Mouse (Mus musculus) midbrain, embryonic 15.5 days (tissue): ENCODE measurements at regions not wholly inside any gene's neighbourhood (a gene's known extent, or its start where the extent isn't known, plus 50 kb on each side); places are given as distances from the start of the nearest gene placed in this dataset.

Experiments
- ATAC-seq: fragments of 200-750 bp; cut with Nextera tagmentation; replicated peaks from 2 replicates; pipeline ENCODE4 v1.8.0; 2017; ENCODE audit warnings: moderate TSS enrichment
- H3K27ac ChIP-seq: fragments of 300-500 bp; sonication (generic); 2 replicates; pipeline ENCODE4 v1.5.1; 2015; ENCODE audit warnings: mild to moderate bottlenecking, inconsistent platforms
- H3K27me3 ChIP-seq: fragments of 300-500 bp; sonication (generic); replicated peaks from 2 replicates; pipeline ENCODE4 v1.6.1; 2015; ENCODE audit warnings: inconsistent platforms
- H3K36me3 ChIP-seq: fragments of 300-500 bp; sonication (generic); replicated peaks from 2 replicates; pipeline ENCODE4 v1.6.1; 2015; ENCODE audit warnings: inconsistent platforms
- H3K4me1 ChIP-seq: fragments of 300-500 bp; sonication (generic); 2 replicates; pipeline ENCODE4 v1.6.1; 2015; ENCODE audit warnings: inconsistent platforms
- H3K4me2 ChIP-seq: fragments of 300-500 bp; sonication (generic); 2 replicates; pipeline ENCODE4 v1.6.1; 2015; ENCODE audit warnings: inconsistent platforms, mild to moderate bottlenecking, moderate library complexity
- H3K4me3 ChIP-seq: fragments of 300-500 bp; sonication (generic); 2 replicates; pipeline ENCODE4 v1.5.1; 2015; ENCODE audit warnings: mild to moderate bottlenecking, inconsistent platforms
- H3K9ac ChIP-seq: fragments of 300-500 bp; sonication (generic); 2 replicates; pipeline ENCODE4 v1.6.1; 2015; ENCODE audit warnings: mild to moderate bottlenecking, inconsistent platforms
- H3K9me3 ChIP-seq: fragments of 300-500 bp; sonication (generic); 2 replicates; pipeline ENCODE4 v1.6.1; 2016; ENCODE audit warnings: inconsistent platforms
- WGBS: fragments of 180-500 bp; shearing (Covaris S2); methylation state at CpG from one replicate; pipeline ENCODE4 v1.1.7; 2015; ENCODE audit warnings: mixed read lengths; 5-methylcytosine and 5-hydroxymethylcytosine counted together

DNA sequence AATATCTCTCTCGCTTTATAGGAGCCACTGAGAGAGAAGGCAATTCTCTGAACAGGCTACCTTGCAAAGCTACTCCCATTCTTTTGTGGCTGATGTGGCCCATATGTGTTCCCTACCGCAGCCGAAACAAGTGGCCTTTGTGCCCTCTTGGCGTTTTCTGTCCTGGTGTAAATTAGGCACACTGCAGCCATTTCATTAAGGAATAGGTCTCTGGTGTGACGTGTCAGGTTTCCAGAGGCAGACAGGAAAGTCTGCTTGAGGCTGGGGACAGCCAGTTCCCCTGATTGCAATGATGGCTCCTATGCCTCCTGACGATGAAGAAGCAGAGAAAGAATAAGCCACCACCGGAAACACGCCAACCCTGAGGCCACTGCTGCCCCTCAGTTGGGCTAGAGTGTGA lies 59.3 kb upstream of the Bcor start:
- H3K9me3 ChIP-seq: no peaks in the 10 kb centered on the region
- H3K27me3 ChIP-seq: no peaks in the 10 kb centered on the region
- no peak overlapping the region for H3K9ac ChIP-seq
- H3K4me1 ChIP-seq: no peaks in the 10 kb centered on the region
- no peak overlapping the region for H3K27ac ChIP-seq
- no peak overlapping the region for H3K4me3 ChIP-seq
- H3K4me2 ChIP-seq: no peak overlapping the region
- H3K36me3 ChIP-seq: no peaks in the 10 kb centered on the region
- 65% methylated on average over 8 of the region's 8 CpGs for WGBS
- ATAC-seq: no peak

DNA sequence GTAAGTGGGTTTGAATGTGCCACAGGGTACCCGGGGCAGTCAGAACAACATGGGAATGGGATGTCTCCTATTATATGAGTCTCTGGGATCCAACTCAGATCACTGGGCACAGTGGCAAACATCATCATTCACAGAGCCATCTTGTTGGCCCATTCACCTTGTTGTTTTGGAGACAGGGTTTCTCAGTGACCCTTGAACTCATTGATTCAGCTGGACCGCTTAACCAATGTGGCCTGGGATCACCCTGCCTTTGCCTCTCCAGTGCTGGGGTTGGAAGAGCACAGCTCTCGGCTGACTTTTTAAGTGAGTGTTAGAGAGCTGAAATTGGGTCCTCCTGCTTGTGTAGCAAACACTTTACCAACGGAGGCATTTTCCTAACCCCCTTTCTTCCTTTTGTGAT lies 64.2 kb upstream of the Bcor start:
- WGBS: 70% methylated on average over 4 of the region's 4 CpGs
- no peak overlapping the region for H3K27ac ChIP-seq
- H3K4me1 ChIP-seq: no peaks in the 10 kb centered on the region
- no peak overlapping the region for H3K4me3 ChIP-seq
- H3K27me3 ChIP-seq: no peaks in the 10 kb centered on the region
- no peak overlapping the region for H3K4me2 ChIP-seq
- ATAC-seq: no peak
- H3K9me3 ChIP-seq: no peaks in the 10 kb centered on the region
- H3K9ac ChIP-seq: no peak overlapping the region
- no peaks in the 10 kb centered on the region for H3K36me3 ChIP-seq

DNA sequence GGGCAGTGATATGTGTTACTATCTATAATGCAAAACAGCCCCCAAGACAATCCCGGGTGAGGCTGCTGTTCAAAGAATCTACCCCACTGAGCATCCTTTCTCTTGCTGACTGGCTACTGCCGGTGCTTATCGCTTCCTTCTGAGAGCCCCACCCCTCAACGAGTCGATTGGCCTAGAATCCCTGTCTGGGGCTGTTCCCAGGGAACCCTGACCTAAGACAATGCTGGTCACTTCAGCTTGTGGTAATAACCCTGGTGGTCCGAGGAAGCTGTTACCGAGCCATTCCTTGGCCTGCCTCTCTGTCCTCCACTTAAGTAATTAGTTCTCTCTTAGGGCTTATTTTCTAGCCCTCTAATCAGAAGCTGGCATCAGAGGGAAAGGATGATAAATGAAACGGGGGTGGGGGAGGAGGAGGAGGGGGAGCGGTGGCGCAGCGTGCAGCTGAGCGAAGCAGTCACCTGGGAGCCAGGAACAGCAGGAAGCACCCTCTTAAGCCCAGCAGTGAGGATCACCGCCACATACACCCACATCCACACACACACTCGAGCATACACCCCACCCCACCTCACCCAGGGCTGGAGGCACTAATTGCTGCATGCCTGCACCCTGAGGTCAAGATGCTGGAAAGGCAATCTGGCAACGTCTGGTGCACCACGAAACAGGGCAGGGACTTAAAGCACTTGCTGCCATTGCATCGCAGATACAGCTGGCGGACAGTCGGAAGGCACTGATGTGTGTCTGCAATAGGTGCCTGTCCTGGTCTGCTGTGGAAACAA lies 65.1 kb upstream of the Bcor start:
- H3K9me3 ChIP-seq: no peaks in the 10 kb centered on the region
- 21% methylated on average over 19 of the region's 19 CpGs for WGBS
- H3K36me3 ChIP-seq: no peaks in the 10 kb centered on the region
- no peak overlapping the region for H3K9ac ChIP-seq
- H3K27me3 ChIP-seq: no peaks in the 10 kb centered on the region
- H3K27ac ChIP-seq: no peak overlapping the region
- H3K4me2 ChIP-seq: peak overlapping the region; percentile 41
- H3K4me3 ChIP-seq: 0 out of 2 replicates have a peak overlapping the region, but pooled peaks have one; percentile 3
- no peaks in the 10 kb centered on the region for H3K4me1 ChIP-seq
- ATAC-seq: peak; percentile 60; the same call in 1 of the 2 replicates

DNA sequence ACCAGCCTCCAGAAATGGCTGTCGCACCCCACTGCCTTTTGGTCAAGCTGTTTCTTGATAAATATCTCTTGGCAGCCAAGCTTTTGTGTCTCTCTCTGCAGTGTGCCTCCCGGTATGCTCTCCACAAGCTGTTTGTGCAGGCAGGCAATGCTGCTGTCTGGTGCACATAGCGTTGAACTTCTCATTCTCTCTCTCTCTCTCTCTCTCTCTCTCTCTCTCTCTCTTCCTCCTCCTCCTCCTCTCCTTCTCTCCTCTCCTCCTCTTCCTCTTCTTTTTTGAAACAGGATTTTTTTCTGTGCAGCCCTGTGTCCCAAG lies 65.7 kb upstream of the Bcor start:
- 28% methylated on average over 3 of the region's 3 CpGs for WGBS
- Histone ChIP-seq H3K4me3 (no peak overlapping the region), H3K27ac (no peak overlapping the region), H3K4me1 (no peaks in the 10 kb centered on the region), H3K9me3 (no peaks in the 10 kb centered on the region), H3K9ac (no peak overlapping the region), H3K4me2 (peak overlapping the region; percentile 41), H3K36me3 (no peaks in the 10 kb centered on the region), H3K27me3 (no peaks in the 10 kb centered on the region)
- peak; percentile 20; the same call in 1 of the 2 replicates for ATAC-seq

DNA sequence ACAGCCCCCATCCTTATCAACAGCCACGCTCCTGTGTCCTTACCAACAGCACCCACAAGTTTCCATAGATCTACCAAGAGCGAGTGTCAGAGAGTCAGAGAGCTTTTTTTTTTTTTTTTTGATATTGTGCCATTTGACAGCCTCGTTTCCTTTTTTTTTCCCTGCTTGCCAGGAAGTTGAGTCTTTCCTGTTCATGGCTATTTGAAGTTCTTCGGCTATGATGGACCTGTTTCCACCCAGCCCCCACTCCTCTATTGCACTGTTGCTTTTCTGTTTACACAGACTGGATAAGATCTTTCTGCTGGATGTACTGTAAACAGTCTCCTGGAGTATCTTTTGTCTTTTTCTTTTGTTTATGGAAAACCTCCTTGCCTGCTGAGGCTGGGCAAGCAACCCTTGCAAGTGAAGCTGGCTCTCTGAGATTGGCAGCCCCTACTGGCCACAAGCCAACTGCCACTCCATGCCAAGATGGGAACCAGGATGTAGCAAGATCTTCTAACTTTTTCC lies 80.4 kb upstream of the Bcor start:
- Histone ChIP-seq H3K9ac (no peak overlapping the region), H3K4me3 (no peak overlapping the region), H3K9me3 (no peaks in the 10 kb centered on the region), H3K36me3 (no peaks in the 10 kb centered on the region), H3K4me2 (no peak overlapping the region), H3K4me1 (no peaks in the 10 kb centered on the region), H3K27ac (no peak overlapping the region), H3K27me3 (no peaks in the 10 kb centered on the region)
- WGBS: 57% methylated on average over 4 of the region's 4 CpGs
- no peak for ATAC-seq

DNA sequence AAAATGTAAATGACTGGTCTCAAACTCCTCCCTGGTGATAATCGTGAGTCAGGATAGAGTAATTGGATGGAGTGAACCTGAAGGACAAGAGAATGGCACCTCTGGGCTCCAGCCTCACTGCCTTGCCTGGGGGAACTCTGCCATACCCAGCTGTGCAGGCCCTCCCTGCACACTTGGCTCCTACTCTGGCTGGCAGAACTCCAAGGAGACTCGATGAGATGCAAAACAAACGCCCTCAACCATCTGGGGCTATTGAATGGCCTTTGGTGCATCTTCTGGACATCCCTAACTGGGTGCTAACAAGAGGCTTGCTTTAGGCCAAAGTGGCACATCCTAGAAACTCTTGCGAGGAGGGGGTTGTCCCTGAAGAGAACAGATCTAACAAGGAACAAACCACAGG lies 81.6 kb upstream of the Bcor start:
- H3K27ac ChIP-seq: no peak overlapping the region
- no peak overlapping the region for H3K4me3 ChIP-seq
- H3K9ac ChIP-seq: no peak overlapping the region
- 45% methylated on average over 4 of the region's 4 CpGs for WGBS
- no peak for ATAC-seq
- no peaks in the 10 kb centered on the region for H3K4me1 ChIP-seq
- H3K36me3 ChIP-seq: no peaks in the 10 kb centered on the region
- no peaks in the 10 kb centered on the region for H3K9me3 ChIP-seq
- H3K27me3 ChIP-seq: no peaks in the 10 kb centered on the region
- no peak overlapping the region for H3K4me2 ChIP-seq

DNA sequence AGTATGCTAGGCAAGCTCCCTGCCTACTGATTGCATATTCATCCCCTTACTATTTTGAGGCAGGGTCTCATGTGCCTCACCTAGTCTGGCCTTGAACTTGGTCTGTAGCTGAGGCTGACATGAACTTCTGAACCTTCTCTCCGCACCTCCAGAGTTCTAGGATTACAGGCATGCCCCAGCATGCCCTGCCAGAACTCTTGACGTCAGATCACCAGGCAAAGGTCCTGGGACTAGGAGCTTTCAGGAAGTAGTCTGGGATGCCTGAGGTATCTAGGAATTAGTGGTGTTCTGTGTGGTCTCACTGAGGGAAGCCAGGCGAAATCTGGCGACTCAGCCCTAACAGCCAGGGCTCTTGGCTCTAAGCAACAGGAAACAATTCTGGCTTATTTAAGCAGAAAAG lies 88.9 kb upstream of the Bcor start:
- H3K4me2 ChIP-seq: no peak overlapping the region
- H3K36me3 ChIP-seq: no peaks in the 10 kb centered on the region
- no peak overlapping the region for H3K9ac ChIP-seq
- WGBS: 83% methylated on average over 4 of the region's 4 CpGs
- ATAC-seq: no peak
- no peak overlapping the region for H3K4me3 ChIP-seq
- H3K27ac ChIP-seq: no peak overlapping the region
- no peaks in the 10 kb centered on the region for H3K9me3 ChIP-seq
- H3K4me1 ChIP-seq: 0 out of 2 replicates have a peak, but pooled peaks cover 2% of the 10 kb centered on the region
- H3K27me3 ChIP-seq: no peaks in the 10 kb centered on the region

DNA sequence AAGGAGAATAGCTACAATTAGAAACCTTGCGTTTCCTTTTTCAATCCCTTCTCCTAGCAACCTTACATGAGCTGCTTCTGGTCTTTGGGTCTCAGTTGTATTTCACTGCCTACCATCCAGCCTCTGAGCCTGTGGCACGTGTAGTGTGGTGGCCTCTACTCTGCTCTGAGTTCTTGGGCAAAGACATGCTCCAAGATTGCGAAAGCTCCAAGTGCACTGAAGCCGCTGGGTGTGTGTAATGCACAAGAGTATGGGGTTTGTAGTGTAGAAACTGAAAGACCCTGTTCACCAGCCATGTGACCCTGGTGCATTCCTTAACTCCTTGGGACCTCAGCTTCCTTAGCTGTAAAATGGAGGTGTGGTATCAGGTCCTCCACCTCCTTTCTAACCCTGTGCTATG lies 89.8 kb upstream of the Bcor start:
- Histone ChIP-seq H3K36me3 (no peaks in the 10 kb centered on the region), H3K9me3 (no peaks in the 10 kb centered on the region), H3K4me1 (0 out of 2 replicates have a peak, but pooled peaks cover 2% of the 10 kb centered on the region), H3K27ac (no peak overlapping the region), H3K27me3 (no peaks in the 10 kb centered on the region), H3K9ac (no peak overlapping the region), H3K4me3 (no peak overlapping the region), H3K4me2 (no peak overlapping the region)
- 78% methylated on average over 4 of the region's 4 CpGs for WGBS
- no peak for ATAC-seq

DNA sequence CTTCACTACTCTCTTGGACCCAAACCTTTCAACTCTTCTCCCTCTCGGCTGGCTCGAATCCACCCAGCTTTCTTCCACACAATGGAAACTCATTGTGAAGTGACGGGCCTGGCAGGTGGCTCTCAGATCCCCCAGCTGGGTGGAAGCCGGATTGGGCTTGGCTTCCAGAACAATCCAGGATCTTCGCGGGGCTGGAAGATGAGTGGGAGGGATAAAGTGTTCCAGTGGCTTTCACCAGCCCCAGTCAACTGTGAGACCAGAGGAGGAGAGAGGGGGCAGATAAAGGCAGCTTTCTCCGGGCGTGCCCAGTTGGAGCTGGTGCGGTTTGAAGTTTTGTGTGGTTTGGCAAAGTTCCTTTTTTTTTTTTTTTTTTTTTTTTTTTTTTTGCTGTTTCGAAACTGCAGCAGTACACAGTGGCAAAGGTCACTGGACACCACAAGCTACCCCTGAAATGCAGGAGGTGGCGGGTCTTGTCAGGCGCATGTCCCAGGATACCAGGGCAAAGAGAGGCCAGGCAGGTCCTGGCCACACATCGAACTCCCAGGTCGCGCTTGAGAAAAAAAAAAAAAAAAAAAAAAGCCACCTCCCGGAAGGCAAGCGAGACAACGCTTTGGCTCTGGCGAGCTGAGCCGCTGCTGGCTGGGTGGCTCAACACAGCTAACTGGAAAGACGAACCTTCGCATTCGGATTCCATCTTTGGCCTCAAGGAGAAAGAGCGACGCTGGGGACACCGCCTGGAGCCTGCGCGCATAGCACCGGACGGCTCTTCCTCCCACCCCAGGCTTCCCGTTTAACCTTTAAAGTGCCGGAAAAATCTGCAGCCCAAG lies 91.9 kb upstream of the Bcor start:
- peak overlapping the region; percentile 35; the same call in 1 of the 2 replicates for H3K9ac ChIP-seq
- H3K4me2 ChIP-seq: peak overlapping the region; percentile 66
- H3K27ac ChIP-seq: no peak overlapping the region
- no peaks in the 10 kb centered on the region for H3K9me3 ChIP-seq
- 0 out of 2 replicates have a peak, but pooled peaks cover 2% of the 10 kb centered on the region for H3K4me1 ChIP-seq
- WGBS: 12% methylated on average over 32 of the region's 32 CpGs
- peak; percentile 75 for ATAC-seq
- H3K4me3 ChIP-seq: peak overlapping the region; percentile 38
- H3K27me3 ChIP-seq: no peaks in the 10 kb centered on the region
- H3K36me3 ChIP-seq: no peaks in the 10 kb centered on the region

DNA sequence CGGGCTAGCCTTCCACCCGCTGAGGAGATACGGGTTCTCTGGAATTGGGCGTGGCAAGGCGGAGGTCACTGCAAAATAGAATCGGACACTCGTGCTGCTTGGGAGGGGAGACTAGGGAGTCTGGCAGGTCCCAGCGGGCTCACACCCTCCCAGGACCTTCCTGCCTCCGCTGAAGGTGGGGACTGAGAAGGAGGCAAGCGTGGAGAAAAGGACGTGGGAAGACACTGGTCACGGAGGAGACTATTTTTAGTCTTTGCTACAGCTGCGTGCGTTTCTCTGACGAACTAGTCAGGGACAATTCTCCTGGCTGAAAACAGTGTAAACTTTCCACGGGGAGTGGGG lies 92.5 kb upstream of the Bcor start:
- Histone ChIP-seq H3K27ac (no peak overlapping the region), H3K9ac (peak overlapping the region; percentile 35; the same call in 1 of the 2 replicates), H3K4me1 (0 out of 2 replicates have a peak, but pooled peaks cover 2% of the 10 kb centered on the region), H3K4me3 (peak overlapping the region; percentile 38), H3K27me3 (no peaks in the 10 kb centered on the region), H3K4me2 (peak overlapping the region; percentile 66), H3K9me3 (no peaks in the 10 kb centered on the region), H3K36me3 (no peaks in the 10 kb centered on the region)
- peak; percentile 54; the same call in 1 of the 2 replicates for ATAC-seq
- 13% methylated on average over 16 of the region's 16 CpGs for WGBS

DNA sequence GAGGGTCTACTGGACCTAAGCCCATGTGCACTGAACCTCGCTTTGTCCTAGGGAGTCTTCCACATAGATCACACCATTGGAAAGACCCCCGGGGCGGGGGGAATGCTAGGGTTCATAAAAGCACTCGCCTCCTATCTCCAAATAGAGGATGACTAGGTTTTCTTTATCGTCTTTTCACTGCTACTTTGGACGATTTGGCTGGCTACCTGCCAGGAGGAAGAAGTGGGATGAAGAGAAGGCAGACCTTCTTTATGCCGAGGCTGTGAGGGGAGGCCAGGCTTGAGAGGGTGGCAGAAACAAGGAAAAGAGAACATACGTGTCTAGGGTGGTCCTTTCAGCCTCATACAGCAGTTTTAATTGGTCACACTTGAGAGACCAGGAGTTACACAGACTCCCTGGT lies 96.6 kb upstream of the Bcor start:
- no peak overlapping the region for H3K4me2 ChIP-seq
- ATAC-seq: no peak
- 65% methylated on average over 8 of the region's 8 CpGs for WGBS
- H3K27me3 ChIP-seq: no peaks in the 10 kb centered on the region
- no peak overlapping the region for H3K4me3 ChIP-seq
- no peaks in the 10 kb centered on the region for H3K9me3 ChIP-seq
- H3K4me1 ChIP-seq: 0 out of 2 replicates have a peak, but pooled peaks cover 2% of the 10 kb centered on the region
- no peak overlapping the region for H3K27ac ChIP-seq
- no peak overlapping the region for H3K9ac ChIP-seq
- H3K36me3 ChIP-seq: no peaks in the 10 kb centered on the region

DNA sequence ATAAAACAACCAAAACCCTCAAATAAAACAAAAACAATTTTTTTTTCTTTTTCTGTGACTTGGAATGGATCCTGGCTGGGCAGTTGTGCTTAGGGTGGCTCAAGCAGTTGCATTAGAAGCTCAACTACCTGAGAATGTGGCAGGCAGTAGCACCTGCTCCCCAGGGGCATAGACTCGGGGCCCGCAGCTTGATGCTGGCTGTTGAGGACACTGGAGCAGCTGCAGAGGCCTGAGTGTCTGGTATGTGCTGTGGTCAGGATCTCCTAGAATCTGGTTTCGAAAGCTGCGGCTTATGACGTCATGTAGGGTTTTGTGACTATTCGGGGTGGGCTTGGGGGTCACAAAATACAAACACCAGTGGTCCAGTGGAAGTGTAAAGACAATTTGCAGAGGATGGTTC lies 103.7 kb upstream of the Bcor start:
- no peak overlapping the region for H3K4me3 ChIP-seq
- H3K27me3 ChIP-seq: no peaks in the 10 kb centered on the region
- H3K27ac ChIP-seq: no peak overlapping the region
- no peak overlapping the region for H3K4me2 ChIP-seq
- ATAC-seq: no peak
- no peaks in the 10 kb centered on the region for H3K9me3 ChIP-seq
- H3K9ac ChIP-seq: no peak overlapping the region
- WGBS: 64% methylated on average over 6 of the region's 6 CpGs
- H3K36me3 ChIP-seq: no peaks in the 10 kb centered on the region
- H3K4me1 ChIP-seq: no peaks in the 10 kb centered on the region
